Comparison of ENCODE assay signal across 27 mouse cellular contexts in the genomic region with DNA sequence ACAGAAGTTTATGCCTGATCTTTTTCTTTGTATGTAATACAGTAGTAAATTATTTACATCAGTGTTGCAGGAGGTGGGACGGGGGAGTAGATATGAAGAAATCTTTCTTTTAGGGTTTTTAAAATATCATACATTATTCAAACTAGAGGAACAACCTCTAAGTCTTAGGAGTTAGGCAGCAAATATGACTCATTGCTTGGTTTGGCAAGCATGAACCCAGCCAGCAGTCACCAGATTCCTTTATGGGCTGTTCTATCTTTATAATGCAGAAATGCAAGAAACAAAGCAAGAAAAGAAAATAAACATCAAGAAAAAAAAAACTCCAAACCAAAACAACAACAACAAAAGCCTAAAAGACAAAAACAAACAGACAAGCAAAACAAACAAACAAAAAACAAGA.
DNase-seq lines count a peak whose midpoint lies in the region; ATAC-seq and TF ChIP-seq lines count a peak whose summit lies in the region.
"Had no signal": no experiment of that assay in that cellular context is flagged by ENCODE, and none has a peak within 500 bp of the region (broad histone marks: within the 10 kb centered on the region; RNA-seq: fewer than 3 reads in every experiment).

No protein-coding gene starts in this region.

- no peaks in the 10 kb centered on the region for H3K27me3 ChIP-seq in Patski
- H3K27me3 ChIP-seq: CH12.LX; heart, embryonic 13.5 days; hindbrain, embryonic 15.5 days; intestine, embryonic 15.5 days; limb, embryonic 13.5 days; liver, embryonic 12.5 days; midbrain, embryonic 12.5 days; neural tube, embryonic 12.5 days; stomach, embryonic 15.5 days had no signal

- CTCF ChIA-PET in Patski (lab: Charles Lee): no interaction called here

- ATAC-seq in Patski: no peak
- ATAC-seq: forebrain, embryonic 16.5 days; intestine, embryonic 15.5 days; liver, embryonic 12.5 days had no signal

- in situ Hi-C loops in Patski (cut with MboI; ENCODE audit: low pct_unique_long_range_greater_than_20kb): no loop called here

- DNase-seq in adrenal gland, adult 2 months: peak; percentile 34
- no peak for DNase-seq in adrenal gland, postnatal 14 days
- DNase-seq in heart, adult 9 months (ENCODE audit: low spot score in 2 of 2): peak; percentile 8 to 14
- DNase-seq in heart, postnatal 14 days: no peak
- peak; percentile 27 for DNase-seq in 3134 (ENCODE audit: extremely low read depth, insufficient read length, low spot score)
- peak; percentile 33 for DNase-seq in Patski (ENCODE audit: low read depth, low spot score)
- no peak for DNase-seq in cerebellum, adult 18-20 months
- no peak for DNase-seq in retina, embryonic 14.5 days (ENCODE audit: low spot score)
- DNase-seq: B cell, adult 2 months; cerebellum, adult 9-10 months; gastrocnemius, postnatal 36 days; kidney, adult 8-10 months; kidney, postnatal 25 days; lung, adult 18-20 months; lung, postnatal 10 days; retina, postnatal 1 day; thymus, postnatal 25 days had no signal

- POLR2A ChIA-PET in Patski (lab: Charles Lee): no interaction called here

- intact Hi-C loops in heart, postnatal 14 days (cut with DNase I): loop anchor here (5.0 kb wide), 1 partner anchor 122 kb away; no protein-coding TSS in a partner anchor

- no peak for TF ChIP-seq CTCF in Patski (IDR thresholded peaks at IDR 0.05)

Comparison
In these comparisons a context has a peak if more than half of its experiments do, and no peak if none do; other contexts are left out.
1. DNase-seq: peak in adrenal gland, adult 2 months (single experiment), heart, adult 9 months (2 of 2), 3134 (single experiment) and Patski (single experiment); none in adrenal gland, postnatal 14 days (single experiment), heart, postnatal 14 days (0 of 2), cerebellum, adult 18-20 months (0 of 2) and retina, embryonic 14.5 days (single experiment).